Mouse (Mus musculus) midbrain, embryonic 12.5 days (tissue): ENCODE measurements around the gene Gprc5b. TPM values are rescaled to one million over a fixed set of nuclear protein-coding genes. Genes with fewer than 3 reads are reported as not detected.

Experiments used
- ATAC-seq: fragments of 200-750 bp; cut with Nextera tagmentation; 2 replicates; pipeline ENCODE4 v1.8.0; 2017; ENCODE audit warnings: low read depth, moderate TSS enrichment, moderate library complexity; ENCODE audit not compliant: low FRiP score
- H3K27ac ChIP-seq: fragments of 300-500 bp; sonication (generic); replicated peaks from 2 replicates; pipeline ENCODE4 v1.5.1; 2016; ENCODE audit warnings: mild to moderate bottlenecking
- H3K27me3 ChIP-seq: fragments of 300-500 bp; sonication (generic); 2 replicates; pipeline ENCODE4 v1.6.1; 2016; ENCODE audit warnings: mild to moderate bottlenecking
- H3K36me3 ChIP-seq: fragments of 300-500 bp; sonication (generic); 2 replicates; pipeline ENCODE4 v1.6.1; 2016
- H3K4me1 ChIP-seq: fragments of 300-500 bp; sonication (generic); 2 replicates; pipeline ENCODE4 v1.6.1; 2016
- H3K4me2 ChIP-seq: fragments of 300-500 bp; sonication (generic); replicated peaks from 2 replicates; pipeline ENCODE4 v1.6.1; 2016; ENCODE audit warnings: mild to moderate bottlenecking, moderate library complexity
- H3K4me3 ChIP-seq: fragments of 300-500 bp; sonication (generic); 2 replicates; pipeline ENCODE4 v1.5.1; 2016; ENCODE audit warnings: mild to moderate bottlenecking
- H3K9ac ChIP-seq: fragments of 300-500 bp; sonication (generic); replicated peaks from 2 replicates; pipeline ENCODE4 v1.6.1; 2016; ENCODE audit warnings: mild to moderate bottlenecking, moderate library complexity
- H3K9me3 ChIP-seq: fragments of 300-500 bp; sonication (generic); 2 replicates; pipeline ENCODE4 v1.6.1; 2016; ENCODE audit warnings: mild to moderate bottlenecking
- WGBS: fragments of 180-500 bp; shearing (Covaris S2); methylation state at CpG from one replicate; pipeline ENCODE4 v1.1.7; 2016; 5-methylcytosine and 5-hydroxymethylcytosine counted together
- polyA plus RNA-seq: library from polyadenylated mRNA; unstranded; fragments of >200 nt; fragmentation: Nextera tagmentation; extraction: Ambion mirVana; gene quantifications from 2 replicates; pipeline ENCODE4 v1.2.1, GENCODE M21; 2016

The Gprc5b gene
- polyA plus RNA-seq, 1 experiment from 2014 or later = 14.1 TPM

- ATAC-seq = no peak
- H3K4me3 ChIP-seq = no peak overlapping the region
- H3K27me3 ChIP-seq = no peaks in the 10 kb centered on the region
- H3K4me1 ChIP-seq = peaks cover 30% of the 10 kb centered on the region
- WGBS = 82% methylated on average over 4 of the region's 4 CpGs
- peaks cover 48% of the 10 kb centered on the region for H3K36me3 ChIP-seq
- H3K9me3 ChIP-seq = no peaks in the 10 kb centered on the region
- no peak overlapping the region for H3K9ac ChIP-seq
- peak overlapping the region; percentile 54; the same call in 1 of the 2 replicates for H3K27ac ChIP-seq
- H3K4me2 ChIP-seq = no peak overlapping the region
Observed at GRCm38 (mm10) chr7:118985786-118986185, 9.2 kb downstream of the Gprc5b start.

DNA sequence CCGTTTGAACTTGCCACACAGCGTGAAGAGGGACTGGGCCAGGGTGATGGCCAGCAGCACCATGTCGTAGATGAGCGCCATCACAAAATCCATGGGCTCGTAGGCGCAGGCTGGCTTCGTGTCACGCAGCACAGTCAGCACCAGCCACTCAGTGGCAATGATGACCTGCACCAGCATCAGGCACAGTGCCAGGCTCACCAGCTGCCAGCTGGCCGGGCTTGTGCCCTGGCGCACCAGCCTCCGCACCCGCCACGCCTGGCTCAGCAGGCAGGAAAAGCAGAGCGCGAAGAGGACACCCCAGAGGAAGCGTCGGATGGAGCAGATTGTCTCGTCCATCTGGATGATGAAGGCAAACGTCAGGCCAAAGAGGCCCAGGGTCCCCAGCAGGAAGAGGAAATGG lies 11.1 kb downstream of the Gprc5b start:
- 94% methylated on average over 19 of the region's 19 CpGs for WGBS
- Histone ChIP-seq H3K4me1 (peaks cover 22% of the 10 kb centered on the region; the same call in 1 of the 2 replicates), H3K9ac (no peak overlapping the region), H3K4me3 (no peak overlapping the region), H3K27me3 (no peaks in the 10 kb centered on the region), H3K36me3 (peaks cover 63% of the 10 kb centered on the region), H3K27ac (no peak overlapping the region), H3K4me2 (no peak overlapping the region), H3K9me3 (no peaks in the 10 kb centered on the region)
- ATAC-seq = no peak

GRCm38 (mm10) chr7:118982586-118982985 lies 12.4 kb downstream of the Gprc5b start:
- no peak for ATAC-seq
- H3K36me3 ChIP-seq = peaks cover 62% of the 10 kb centered on the region

GRCm38 (mm10) chr7:118981831-118982230 lies 13.2 kb downstream of the Gprc5b start:
- no peaks in the 10 kb centered on the region for H3K27me3 ChIP-seq

More at GRCm38 (mm10) chr7:118982586-118982985, 12.4 kb downstream of the Gprc5b start:
- no peaks in the 10 kb centered on the region for H3K27me3 ChIP-seq
- H3K4me1 ChIP-seq = peaks cover 24% of the 10 kb centered on the region
- H3K9ac ChIP-seq = no peak overlapping the region
- no peaks in the 10 kb centered on the region for H3K9me3 ChIP-seq
- H3K4me2 ChIP-seq = no peak overlapping the region
- no peak overlapping the region for H3K4me3 ChIP-seq
- H3K27ac ChIP-seq = no peak overlapping the region
- 91% methylated on average over 4 of the region's 4 CpGs for whole genome bisulfite sequencing

DNA sequence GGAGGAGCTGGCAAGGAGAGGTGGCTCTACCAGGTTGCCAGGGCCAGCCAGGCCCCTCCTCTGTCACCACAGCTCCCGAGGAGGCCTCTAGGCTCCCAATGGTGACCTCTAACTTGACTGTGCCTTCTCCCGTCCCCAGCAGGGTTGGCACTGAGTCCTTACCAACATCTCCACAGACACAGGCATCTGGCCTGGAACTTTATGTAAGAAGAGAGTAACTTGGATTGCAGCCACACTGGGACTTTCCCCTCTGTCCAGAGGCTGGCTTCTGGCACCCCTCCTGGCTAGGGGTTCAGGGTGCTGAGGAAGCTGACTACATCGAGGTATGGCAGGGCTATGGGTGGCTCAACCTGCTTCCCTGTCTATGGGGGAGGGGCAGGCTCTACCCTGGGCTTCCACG lies 13.7 kb downstream of the Gprc5b start:
- Histone ChIP-seq H3K4me3 (no peak overlapping the region), H3K27me3 (no peaks in the 10 kb centered on the region), H3K9ac (no peak overlapping the region), H3K4me2 (no peak overlapping the region), H3K27ac (no peak overlapping the region), H3K9me3 (no peaks in the 10 kb centered on the region), H3K4me1 (peaks cover 29% of the 10 kb centered on the region), H3K36me3 (peaks cover 68% of the 10 kb centered on the region)
- ATAC-seq = no peak
- WGBS = 83% methylated on average over 4 of the region's 4 CpGs

More at GRCm38 (mm10) chr7:118981831-118982230, 13.2 kb downstream of the Gprc5b start:
- 95% methylated on average over 5 of the region's 5 CpGs for WGBS
- Histone ChIP-seq H3K36me3 (peaks cover 66% of the 10 kb centered on the region), H3K4me1 (peaks cover 28% of the 10 kb centered on the region), H3K9me3 (no peaks in the 10 kb centered on the region), H3K4me3 (no peak overlapping the region), H3K4me2 (no peak overlapping the region), H3K9ac (no peak overlapping the region), H3K27ac (no peak overlapping the region)
- ATAC-seq = no peak

- H3K36me3 ChIP-seq = peaks cover 78% of the 10 kb centered on the region
- WGBS = 93% methylated on average over 9 of the region's 9 CpGs
Observed at GRCm38 (mm10) chr7:118979708-118980107, 15.3 kb downstream of the Gprc5b start.

DNA sequence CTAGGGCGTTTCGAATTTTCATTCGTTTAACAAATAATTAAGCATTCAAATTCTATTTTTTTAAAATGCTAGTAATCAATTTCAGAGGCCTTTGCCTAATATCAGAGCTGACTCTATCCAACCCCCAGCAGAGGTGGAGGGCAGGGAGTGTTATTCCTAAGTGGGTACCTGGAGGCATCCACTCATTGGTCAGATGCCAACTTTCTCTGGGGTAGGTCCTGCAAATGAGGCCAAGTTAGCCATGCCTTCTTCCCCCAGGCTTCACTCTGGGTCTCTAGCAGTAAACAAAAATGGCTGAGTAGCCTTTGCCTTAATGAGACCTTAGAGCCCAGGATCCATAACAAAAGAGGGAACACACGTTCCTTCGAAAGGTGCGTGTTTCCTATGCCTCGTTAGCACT lies 15.9 kb downstream of the Gprc5b start:
- 86% methylated on average over 7 of the region's 7 CpGs for WGBS
- no peaks in the 10 kb centered on the region for H3K27me3 ChIP-seq
- H3K4me1 ChIP-seq = peaks cover 28% of the 10 kb centered on the region
- no peak overlapping the region for H3K9ac ChIP-seq
- H3K4me3 ChIP-seq = no peak overlapping the region
- no peak overlapping the region for H3K27ac ChIP-seq
- ATAC-seq = no peak
- H3K4me2 ChIP-seq = no peak overlapping the region
- no peaks in the 10 kb centered on the region for H3K9me3 ChIP-seq
- peaks cover 79% of the 10 kb centered on the region for H3K36me3 ChIP-seq

More at GRCm38 (mm10) chr7:118979708-118980107, 15.3 kb downstream of the Gprc5b start:
- H3K27ac ChIP-seq = no peak overlapping the region
- H3K4me1 ChIP-seq = peaks cover 28% of the 10 kb centered on the region
- no peak overlapping the region for H3K9ac ChIP-seq
- no peaks in the 10 kb centered on the region for H3K9me3 ChIP-seq
- no peak for ATAC-seq
- no peaks in the 10 kb centered on the region for H3K27me3 ChIP-seq
- H3K4me2 ChIP-seq = no peak overlapping the region
- no peak overlapping the region for H3K4me3 ChIP-seq

- Histone ChIP-seq H3K36me3 (peaks cover 76% of the 10 kb centered on the region), H3K9ac (no peak overlapping the region), H3K9me3 (no peaks in the 10 kb centered on the region), H3K27ac (peak overlapping the region; percentile 66), H3K4me1 (peaks cover 42% of the 10 kb centered on the region), H3K4me2 (0 out of 2 replicates have a peak overlapping the region, but pooled peaks have one; percentile 32), H3K27me3 (no peaks in the 10 kb centered on the region), H3K4me3 (no peak overlapping the region)
- no peak; the same call in 1 of the 2 replicates for ATAC-seq
- WGBS = 76% methylated on average over 10 of the region's 10 CpGs
Observed at GRCm38 (mm10) chr7:118977167-118977543, 17.9 kb downstream of the Gprc5b start.

- no peaks in the 10 kb centered on the region for H3K27me3 ChIP-seq
- H3K9me3 ChIP-seq = no peaks in the 10 kb centered on the region
- no peak overlapping the region for H3K4me3 ChIP-seq
- peak overlapping the region; percentile 32 for H3K4me2 ChIP-seq
- 0 out of 2 replicates have a peak overlapping the region, but pooled peaks have one; percentile 20 for H3K9ac ChIP-seq
- WGBS = 24% methylated on average over 14 of the region's 14 CpGs
- H3K27ac ChIP-seq = peak overlapping the region; percentile 66
- peaks cover 42% of the 10 kb centered on the region for H3K4me1 ChIP-seq
- peak; percentile 72 for ATAC-seq
- H3K36me3 ChIP-seq = peaks cover 71% of the 10 kb centered on the region
Observed at GRCm38 (mm10) chr7:118976414-118977166, 18.4 kb downstream of the Gprc5b start.

DNA sequence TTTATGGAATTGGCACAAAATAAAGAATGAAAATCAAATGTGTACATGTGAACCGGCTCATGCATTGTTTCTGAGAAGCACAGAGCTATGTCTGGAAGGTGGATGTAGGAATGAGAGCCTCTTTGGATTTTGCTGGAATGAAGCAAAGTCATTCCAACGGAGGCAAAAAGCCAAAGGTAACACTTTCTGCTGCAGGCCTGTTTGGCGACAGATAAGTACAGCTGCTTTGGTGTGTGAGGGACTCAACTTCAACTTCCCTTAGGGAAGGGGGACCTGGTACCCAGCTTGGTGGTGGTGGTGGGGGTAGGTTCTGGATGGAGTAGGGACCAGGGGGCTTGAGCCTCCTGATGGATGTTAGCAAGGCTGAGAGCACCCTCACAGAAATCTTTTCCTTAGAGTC lies 19.2 kb downstream of the Gprc5b start:
- Histone ChIP-seq H3K36me3 (peaks cover 67% of the 10 kb centered on the region), H3K9ac (no peak overlapping the region), H3K27ac (no peak overlapping the region), H3K27me3 (no peaks in the 10 kb centered on the region), H3K4me3 (no peak overlapping the region), H3K4me1 (peaks cover 42% of the 10 kb centered on the region), H3K9me3 (no peaks in the 10 kb centered on the region), H3K4me2 (no peak overlapping the region)
- ATAC-seq = no peak
- 81% methylated on average over 3 of the region's 3 CpGs for WGBS

DNA sequence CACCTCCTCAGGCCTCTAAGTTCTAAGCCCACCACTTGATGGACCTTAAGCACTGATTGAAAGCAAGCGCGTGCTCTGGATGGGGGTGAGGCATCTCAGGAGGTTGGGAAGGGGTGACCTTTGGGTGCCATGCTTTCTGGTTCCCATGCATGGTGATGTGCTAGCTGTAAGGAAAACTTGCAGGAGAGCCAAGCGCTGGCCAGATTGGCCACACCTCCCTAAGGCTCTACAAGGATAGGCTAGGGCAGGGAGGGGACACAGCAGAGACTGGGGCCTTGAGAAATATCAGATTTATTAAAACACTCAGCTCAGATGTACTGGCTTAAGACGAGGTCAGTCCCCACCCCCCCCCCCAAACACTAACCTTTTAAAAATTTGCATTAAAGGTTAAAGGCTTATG lies 21.6 kb downstream of the Gprc5b start:
- H3K4me3 ChIP-seq = no peak overlapping the region
- no peak for ATAC-seq
- WGBS = 78% methylated on average over 4 of the region's 4 CpGs
- H3K9me3 ChIP-seq = no peaks in the 10 kb centered on the region
- H3K9ac ChIP-seq = no peak overlapping the region
- H3K27me3 ChIP-seq = no peaks in the 10 kb centered on the region
- peaks cover 62% of the 10 kb centered on the region for H3K36me3 ChIP-seq
- H3K4me1 ChIP-seq = peaks cover 36% of the 10 kb centered on the region
- peak overlapping the region; percentile 25; the same call in 1 of the 2 replicates for H3K27ac ChIP-seq
- no peak overlapping the region for H3K4me2 ChIP-seq

GRCm38 (mm10) chr7:118972306-118972705 lies 22.7 kb downstream of the Gprc5b start:
- Histone ChIP-seq H3K27me3 (no peaks in the 10 kb centered on the region), H3K36me3 (peaks cover 59% of the 10 kb centered on the region), H3K9me3 (no peaks in the 10 kb centered on the region), H3K27ac (peak overlapping the region; percentile 25; the same call in 1 of the 2 replicates), H3K4me3 (no peak overlapping the region), H3K4me1 (peaks cover 28% of the 10 kb centered on the region), H3K4me2 (no peak overlapping the region), H3K9ac (no peak overlapping the region)
- 48% methylated on average over 5 of the region's 5 CpGs for WGBS
- ATAC-seq = peak; percentile 58
